Mouse (Mus musculus): ENCODE results near the gene Aoc1. TPM values are rescaled to one million over a fixed set of nuclear protein-coding genes. Genes with fewer than 3 reads are reported as not detected.

Gene Aoc1
- total and polyA plus RNA-seq, 2 experiments from 2014 or later: 0.14 TPM; not detected in 1

- ATAC-seq (ENCODE audit: low FRiP score) (no peak), DNase-seq (ENCODE audit: low spot score) (no peak)
- Histone ChIP-seq H3K36me3 (ENCODE audit: insufficient read depth, low read length) (no peaks in the 10 kb centered on the region; the same call in 1 of the 2 replicates), H3K4me1 (ENCODE audit: insufficient read depth, low read length) (no peaks in the 10 kb centered on the region), H3K27me3 (ENCODE audit: insufficient read depth, low read length) (no peaks in the 10 kb centered on the region), H3K9ac (replicated peaks; ENCODE audit: low read length, poor library complexity, severe bottlenecking) (no peak overlapping the region), H3K4me2 (ENCODE audit: low read depth, low read length, poor library complexity, severe bottlenecking) (no peak overlapping the region), H3K27ac (ENCODE audit: low read depth, low read length) (no peak overlapping the region), H3K4me3 (ENCODE audit: low read depth, low read length) (no peak overlapping the region), H3K9me3 (ENCODE audit: low read length) (no peaks in the 10 kb centered on the region)
- no peak for TF ChIP-seq CTCF (IDR thresholded peaks at IDR 0.05)
- WGBS: 100% methylated on average over 1 of the region's 1 CpGs
Observed at GRCm38 (mm10) chr6:48832426-48832825, 40.3 kb upstream of the Aoc1 start.

DNA sequence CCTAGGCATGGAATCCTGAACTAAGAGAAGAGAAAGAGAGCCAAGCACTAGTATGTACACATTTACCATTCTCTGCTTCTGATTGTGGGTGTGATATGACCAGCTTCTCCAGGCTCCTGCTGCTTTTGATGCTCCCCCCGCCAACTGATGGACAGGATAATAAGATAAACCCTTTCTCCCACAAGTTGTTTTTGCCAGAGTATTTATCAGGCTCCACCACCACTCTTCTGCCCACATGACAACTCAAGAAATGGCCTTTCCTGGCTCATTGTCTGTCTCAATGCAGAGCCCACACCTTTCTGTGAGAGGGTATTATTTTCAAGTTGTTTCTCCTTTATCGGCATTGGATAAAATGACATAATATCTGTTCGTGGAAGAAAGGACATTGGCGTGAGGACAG, 39.2 kb upstream of the Aoc1 start:
- Histone ChIP-seq H3K4me1 (ENCODE audit: insufficient read depth, low read length) (no peaks in the 10 kb centered on the region), H3K4me2 (ENCODE audit: low read depth, low read length, poor library complexity, severe bottlenecking) (no peak overlapping the region), H3K9ac (replicated peaks; ENCODE audit: low read length, poor library complexity, severe bottlenecking) (no peak overlapping the region), H3K9me3 (ENCODE audit: low read length) (no peaks in the 10 kb centered on the region), H3K27ac (ENCODE audit: low read depth, low read length) (no peak overlapping the region), H3K36me3 (ENCODE audit: insufficient read depth, low read length) (no peaks in the 10 kb centered on the region; the same call in 1 of the 2 replicates), H3K4me3 (ENCODE audit: low read depth, low read length) (no peak overlapping the region), H3K27me3 (ENCODE audit: insufficient read depth, low read length) (no peaks in the 10 kb centered on the region)
- WGBS: 95% methylated on average over 4 of the region's 4 CpGs
- TF ChIP-seq CTCF (IDR thresholded peaks at IDR 0.05): no peak
- no peak for DNase-seq (ENCODE audit: low spot score)
- no peak for ATAC-seq (ENCODE audit: low FRiP score)

DNA sequence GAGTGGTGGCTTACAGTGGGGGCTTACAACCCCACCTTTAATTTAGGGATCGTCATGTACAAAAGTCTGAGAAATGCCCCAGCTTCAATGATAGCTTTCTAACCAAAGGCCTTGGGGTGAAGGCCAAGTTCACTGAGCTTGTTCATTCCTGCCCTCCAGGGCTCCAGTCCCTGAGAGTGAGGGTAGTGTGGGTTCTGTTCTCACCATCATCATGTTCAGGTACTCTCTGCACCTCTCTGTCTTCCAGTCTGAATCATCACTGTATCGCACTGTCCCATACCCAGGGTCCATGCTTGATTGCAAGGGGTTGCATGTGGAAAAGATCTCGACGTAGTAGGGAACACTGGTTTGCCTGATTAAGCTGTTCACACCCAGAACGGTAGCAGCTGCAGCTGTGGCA, 37.5 kb upstream of the Aoc1 start:
- WGBS: 93% methylated on average over 5 of the region's 5 CpGs
- ATAC-seq (ENCODE audit: low FRiP score) (no peak), DNase-seq (ENCODE audit: low spot score) (no peak)
- Histone ChIP-seq H3K9me3 (ENCODE audit: low read length) (no peaks in the 10 kb centered on the region), H3K4me1 (ENCODE audit: insufficient read depth, low read length) (no peaks in the 10 kb centered on the region), H3K27me3 (ENCODE audit: insufficient read depth, low read length) (no peaks in the 10 kb centered on the region), H3K4me3 (ENCODE audit: low read depth, low read length) (no peak overlapping the region), H3K9ac (replicated peaks; ENCODE audit: low read length, poor library complexity, severe bottlenecking) (no peak overlapping the region), H3K27ac (ENCODE audit: low read depth, low read length) (no peak overlapping the region), H3K36me3 (ENCODE audit: insufficient read depth, low read length) (no peaks in the 10 kb centered on the region; the same call in 1 of the 2 replicates), H3K4me2 (ENCODE audit: low read depth, low read length, poor library complexity, severe bottlenecking) (no peak overlapping the region)
- no peak for TF ChIP-seq CTCF (IDR thresholded peaks at IDR 0.05)

- no peak for DNase-seq (ENCODE audit: low spot score)
- no peak overlapping the region for H3K9ac ChIP-seq (replicated peaks; ENCODE audit: low read length, poor library complexity, severe bottlenecking)
- H3K36me3 ChIP-seq (ENCODE audit: insufficient read depth, low read length): no peaks in the 10 kb centered on the region; the same call in 1 of the 2 replicates
- no peaks in the 10 kb centered on the region for H3K4me1 ChIP-seq (ENCODE audit: insufficient read depth, low read length)
- H3K4me2 ChIP-seq (ENCODE audit: low read depth, low read length, poor library complexity, severe bottlenecking): no peak overlapping the region
- no peak overlapping the region for H3K27ac ChIP-seq (ENCODE audit: low read depth, low read length)
- H3K27me3 ChIP-seq (ENCODE audit: insufficient read depth, low read length): no peaks in the 10 kb centered on the region
- ATAC-seq (ENCODE audit: low FRiP score): no peak
- no peak overlapping the region for H3K4me3 ChIP-seq (ENCODE audit: low read depth, low read length)
- H3K9me3 ChIP-seq (ENCODE audit: low read length): no peaks in the 10 kb centered on the region
- TF ChIP-seq CTCF (IDR thresholded peaks at IDR 0.05): no peak
- 92% methylated on average over 5 of the region's 5 CpGs for WGBS
Observed at GRCm38 (mm10) chr6:48836146-48836545, 36.5 kb upstream of the Aoc1 start.

DNA sequence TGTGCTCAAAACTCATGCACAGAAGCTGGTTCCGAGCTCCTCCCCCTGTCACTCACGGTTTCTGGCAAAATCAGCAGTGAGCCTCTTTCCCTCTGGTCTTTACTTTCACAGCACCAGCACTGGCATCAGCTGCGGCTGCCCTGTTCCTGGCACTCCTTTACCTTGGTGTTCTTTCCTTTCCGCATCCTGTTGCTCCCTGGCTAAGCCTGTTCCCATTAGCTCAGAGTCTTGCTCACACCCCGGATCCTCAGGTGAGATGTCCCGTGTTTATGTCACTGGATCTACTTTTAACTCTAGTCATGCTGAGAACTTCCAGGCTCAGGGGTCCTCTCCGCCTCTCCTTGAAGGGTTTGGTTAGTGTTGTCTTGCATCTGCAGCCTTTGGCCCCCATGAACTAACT, 35.2 kb upstream of the Aoc1 start:
- WGBS: 90% methylated on average over 7 of the region's 7 CpGs
- Histone ChIP-seq H3K4me2 (ENCODE audit: low read depth, low read length, poor library complexity, severe bottlenecking) (no peak overlapping the region), H3K4me3 (ENCODE audit: low read depth, low read length) (no peak overlapping the region), H3K9me3 (ENCODE audit: low read length) (no peaks in the 10 kb centered on the region), H3K27ac (ENCODE audit: low read depth, low read length) (no peak overlapping the region), H3K36me3 (ENCODE audit: insufficient read depth, low read length) (no peaks in the 10 kb centered on the region; the same call in 1 of the 2 replicates), H3K27me3 (ENCODE audit: insufficient read depth, low read length) (no peaks in the 10 kb centered on the region), H3K4me1 (ENCODE audit: insufficient read depth, low read length) (no peaks in the 10 kb centered on the region), H3K9ac (replicated peaks; ENCODE audit: low read length, poor library complexity, severe bottlenecking) (no peak overlapping the region)
- ATAC-seq (ENCODE audit: low FRiP score) (no peak), DNase-seq (ENCODE audit: low spot score) (no peak)
- no peak for TF ChIP-seq CTCF (IDR thresholded peaks at IDR 0.05)

GRCm38 (mm10) chr6:48838321-48839080, 34.2 kb upstream of the Aoc1 start:
- Histone ChIP-seq H3K4me2 (ENCODE audit: low read depth, low read length, poor library complexity, severe bottlenecking) (peak overlapping the region; percentile 15; the same call in 1 of the 2 replicates), H3K4me3 (ENCODE audit: low read depth, low read length) (no peak overlapping the region), H3K27me3 (ENCODE audit: insufficient read depth, low read length) (no peaks in the 10 kb centered on the region), H3K27ac (ENCODE audit: low read depth, low read length) (no peak overlapping the region), H3K9me3 (ENCODE audit: low read length) (no peaks in the 10 kb centered on the region), H3K9ac (replicated peaks; ENCODE audit: low read length, poor library complexity, severe bottlenecking) (no peak overlapping the region), H3K4me1 (ENCODE audit: insufficient read depth, low read length) (no peaks in the 10 kb centered on the region), H3K36me3 (ENCODE audit: insufficient read depth, low read length) (no peaks in the 10 kb centered on the region; the same call in 1 of the 2 replicates)
- no peak for TF ChIP-seq CTCF (IDR thresholded peaks at IDR 0.05)
- whole genome bisulfite sequencing: 75% methylated on average over 6 of the region's 6 CpGs
- ATAC-seq (ENCODE audit: low FRiP score) (no peak), DNase-seq (ENCODE audit: low spot score) (no peak)
